Mouse (Mus musculus): ENCODE results near the gene Rsg1.

DNA sequence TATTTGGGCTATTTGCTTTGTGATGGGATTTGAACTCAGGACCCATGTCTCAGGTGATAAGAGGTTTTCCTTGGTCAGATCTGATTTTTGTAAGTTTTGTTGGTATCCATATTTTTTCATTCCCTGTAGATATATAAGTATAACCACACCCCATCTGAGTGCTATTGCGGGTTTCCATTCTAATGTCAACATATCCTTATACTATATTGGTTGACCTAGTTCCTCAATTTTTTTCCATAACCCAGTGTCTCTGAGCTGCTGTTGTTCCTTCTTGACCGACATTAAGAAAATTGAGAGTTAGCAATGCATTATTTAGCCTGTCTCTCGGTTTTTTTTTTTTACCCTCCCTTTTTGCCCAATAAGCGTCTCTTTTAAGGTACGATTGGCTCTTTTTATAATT, 9.0 kb downstream of the Rsg1 start:
- no peak for TF ChIP-seq CTCF (IDR thresholded peaks at IDR 0.05; ENCODE audit: extremely low read depth, insufficient read length, insufficient replicate concordance, low read depth, low read length)
- no peak for TF ChIP-seq POLR2A (IDR thresholded peaks at IDR 0.05; ENCODE audit: low read depth, low read length)
